Mouse (Mus musculus) bone marrow macrophage, adult 2 months (primary cell): ENCODE results near the gene Gm49369.

Experiments
- CTCF ChIP-seq: IDR thresholded peaks from 2 replicates; pipeline ENCODE4 v1.5.1; 2012; ENCODE audit warnings: low read depth, mild to moderate bottlenecking, low read length, moderate library complexity
- POLR2A ChIP-seq: IDR thresholded peaks from 2 replicates; pipeline ENCODE4 v1.6.1; 2012; ENCODE audit warnings: mild to moderate bottlenecking, low read depth, low read length, borderline replicate concordance

DNA sequence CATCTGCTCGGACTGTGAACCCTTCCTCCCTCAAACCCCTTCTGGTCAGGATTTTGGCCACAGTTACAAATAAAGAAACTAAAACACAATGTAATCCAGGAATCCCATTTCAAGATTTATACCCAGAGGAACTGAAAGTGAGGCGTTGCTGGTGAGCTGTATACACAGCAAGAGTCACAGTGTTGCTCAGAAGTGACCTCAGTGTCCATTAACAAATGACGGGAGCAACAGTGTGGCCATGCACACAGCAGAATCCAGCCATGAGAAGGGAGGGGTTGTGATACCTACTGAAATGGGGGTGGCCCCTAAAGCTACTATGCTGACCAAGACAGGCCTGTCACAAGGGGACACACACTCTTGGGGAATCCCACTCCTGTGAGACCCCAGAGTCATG, 40.2 kb downstream of the Gm49369 start:
- no peak for TF ChIP-seq CTCF
- no peak for TF ChIP-seq POLR2A
